Mouse (Mus musculus) midbrain, embryonic 14.5 days (tissue): ENCODE results near the gene Itm2b. TPM values are rescaled to one million over a fixed set of nuclear protein-coding genes. Genes with fewer than 3 reads are reported as not detected.

Source experiments
- ATAC-seq: fragments of 200-750 bp; cut with Nextera tagmentation; 2 replicates; pipeline ENCODE4 v1.8.0; 2017; ENCODE audit warnings: moderate number of reproducible peaks, moderate library complexity; ENCODE audit not compliant: low FRiP score, low TSS enrichment
- DNase-seq: peaks from one replicate; pipeline ENCODE4 v3.0.0-alpha.2; 2015
- H3K27ac ChIP-seq: fragments of 300-500 bp; sonication (generic); replicated peaks from 2 replicates; pipeline ENCODE4 v1.5.1; 2014; ENCODE audit warnings: mild to moderate bottlenecking, low read depth, low read length, moderate library complexity
- H3K27me3 ChIP-seq: fragments of 300-500 bp; sonication (generic); 2 replicates; pipeline ENCODE4 v1.6.1; 2014; ENCODE audit warnings: low read length, control low read depth, mixed read lengths; ENCODE audit not compliant: control insufficient read depth, insufficient read depth
- H3K36me3 ChIP-seq: fragments of 300-500 bp; sonication (generic); 2 replicates; pipeline ENCODE4 v1.6.1; 2014; ENCODE audit warnings: low read length, control low read depth; ENCODE audit not compliant: control insufficient read depth, insufficient read depth
- H3K4me1 ChIP-seq: fragments of 300-500 bp; sonication (generic); 2 replicates; pipeline ENCODE4 v1.6.1; 2014; ENCODE audit warnings: mild to moderate bottlenecking, antibody characterized with exemption, low read length, control low read depth; ENCODE audit not compliant: control insufficient read depth, insufficient read depth
- H3K4me2 ChIP-seq: fragments of 300-500 bp; sonication (generic); 2 replicates; pipeline ENCODE4 v1.6.1; 2014; ENCODE audit warnings: mild to moderate bottlenecking, low read length, moderate library complexity
- H3K4me3 ChIP-seq: fragments of 300-500 bp; sonication (generic); replicated peaks from 2 replicates; pipeline ENCODE4 v1.5.1; 2014; ENCODE audit warnings: low read depth, low read length
- H3K9ac ChIP-seq: fragments of 300-500 bp; sonication (generic); replicated peaks from 2 replicates; pipeline ENCODE4 v1.6.1; 2014; ENCODE audit warnings: mild to moderate bottlenecking, low read length, moderate library complexity
- H3K9me3 ChIP-seq: fragments of 300-500 bp; sonication (generic); 2 replicates; pipeline ENCODE4 v1.6.1; 2016; ENCODE audit warnings: low read length, control low read depth, mixed read lengths; ENCODE audit not compliant: control insufficient read depth
- WGBS: fragments of 180-500 bp; shearing (Covaris S2); extraction: QIAGEN DNeasy Blood & Tissue Kit; methylation state at CpG from one replicate; pipeline ENCODE4 v1.1.7; 2014; 5-methylcytosine and 5-hydroxymethylcytosine counted together
- polyA plus RNA-seq: library from polyadenylated mRNA; unstranded; fragments of >200 nt; fragmentation: Nextera tagmentation; extraction: Ambion mirVana; gene quantifications from 2 replicates; pipeline ENCODE4 v1.2.1, GENCODE M21; 2014

The Itm2b gene
- polyA plus RNA-seq, 1 experiment from 2014 or later, result 615 TPM

DNA sequence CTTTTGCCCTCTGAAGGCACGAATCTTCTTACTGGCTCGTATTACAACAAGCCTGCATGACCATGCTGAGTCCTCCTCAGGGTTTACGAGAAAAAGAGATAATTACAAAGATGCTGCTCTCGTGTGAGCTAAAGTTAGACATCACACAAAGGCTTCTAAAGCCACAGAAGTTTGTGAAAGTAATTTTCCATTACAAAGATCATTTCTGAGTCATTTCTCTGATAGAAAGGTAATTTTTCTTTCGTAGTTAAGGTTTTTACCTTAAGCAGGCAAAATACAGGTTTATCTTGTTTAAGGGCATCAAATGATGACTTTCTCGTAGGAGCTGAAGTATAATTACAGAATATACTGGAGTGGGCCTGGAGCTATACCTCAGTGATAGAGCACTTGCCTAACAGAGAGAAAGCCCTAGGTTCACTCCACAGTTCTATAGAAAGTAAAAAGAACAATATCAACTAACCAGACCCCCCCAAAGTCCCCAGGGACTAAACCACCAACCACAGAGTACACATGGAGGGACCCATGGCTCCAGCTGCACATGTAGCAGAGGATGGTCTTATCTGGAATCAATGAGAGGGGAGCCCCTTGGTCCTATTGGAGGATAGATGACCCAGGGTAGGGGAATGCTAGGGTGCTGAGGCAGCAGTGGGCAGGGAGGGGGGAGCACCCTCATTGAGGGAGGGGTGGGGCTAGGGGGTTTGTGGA lies 44.9 kb downstream of the Itm2b start:
- Histone ChIP-seq H3K9me3 (no peaks in the 10 kb centered on the region), H3K27me3 (no peaks in the 10 kb centered on the region), H3K4me2 (no peak overlapping the region), H3K4me1 (no peaks in the 10 kb centered on the region), H3K4me3 (no peak overlapping the region), H3K36me3 (no peaks in the 10 kb centered on the region), H3K9ac (no peak overlapping the region), H3K27ac (no peak overlapping the region)
- no peak for DNase-seq
- no peak for ATAC-seq
- WGBS, result 73% methylated on average over 6 of the region's 6 CpGs

DNA sequence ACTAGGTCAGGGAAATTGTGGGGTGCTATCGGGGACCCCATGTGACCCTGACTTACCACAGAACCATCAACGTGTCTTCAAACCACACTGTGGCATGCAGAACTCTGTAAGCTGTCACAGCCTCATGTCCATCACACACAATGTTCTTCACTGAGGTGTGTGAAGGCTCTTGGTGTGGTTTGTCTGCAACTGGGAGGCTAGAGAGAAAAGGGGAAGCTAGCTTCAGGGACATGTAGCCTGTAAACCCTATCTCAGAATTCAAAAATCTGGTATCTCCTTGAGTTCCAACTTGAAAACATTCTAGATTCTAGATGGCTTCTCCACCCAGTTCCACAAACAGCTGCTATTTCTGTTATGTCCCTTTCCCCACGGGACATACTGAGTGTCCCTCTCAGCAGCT lies 45.5 kb downstream of the Itm2b start:
- H3K27ac ChIP-seq, result no peak overlapping the region
- H3K4me3 ChIP-seq, result no peak overlapping the region
- 85% methylated on average over 3 of the region's 3 CpGs for WGBS
- no peaks in the 10 kb centered on the region for H3K36me3 ChIP-seq
- DNase-seq (no peak), ATAC-seq (no peak)
- H3K4me1 ChIP-seq, result no peaks in the 10 kb centered on the region
- no peak overlapping the region for H3K9ac ChIP-seq
- H3K27me3 ChIP-seq, result no peaks in the 10 kb centered on the region
- no peaks in the 10 kb centered on the region for H3K9me3 ChIP-seq
- no peak overlapping the region for H3K4me2 ChIP-seq

DNA sequence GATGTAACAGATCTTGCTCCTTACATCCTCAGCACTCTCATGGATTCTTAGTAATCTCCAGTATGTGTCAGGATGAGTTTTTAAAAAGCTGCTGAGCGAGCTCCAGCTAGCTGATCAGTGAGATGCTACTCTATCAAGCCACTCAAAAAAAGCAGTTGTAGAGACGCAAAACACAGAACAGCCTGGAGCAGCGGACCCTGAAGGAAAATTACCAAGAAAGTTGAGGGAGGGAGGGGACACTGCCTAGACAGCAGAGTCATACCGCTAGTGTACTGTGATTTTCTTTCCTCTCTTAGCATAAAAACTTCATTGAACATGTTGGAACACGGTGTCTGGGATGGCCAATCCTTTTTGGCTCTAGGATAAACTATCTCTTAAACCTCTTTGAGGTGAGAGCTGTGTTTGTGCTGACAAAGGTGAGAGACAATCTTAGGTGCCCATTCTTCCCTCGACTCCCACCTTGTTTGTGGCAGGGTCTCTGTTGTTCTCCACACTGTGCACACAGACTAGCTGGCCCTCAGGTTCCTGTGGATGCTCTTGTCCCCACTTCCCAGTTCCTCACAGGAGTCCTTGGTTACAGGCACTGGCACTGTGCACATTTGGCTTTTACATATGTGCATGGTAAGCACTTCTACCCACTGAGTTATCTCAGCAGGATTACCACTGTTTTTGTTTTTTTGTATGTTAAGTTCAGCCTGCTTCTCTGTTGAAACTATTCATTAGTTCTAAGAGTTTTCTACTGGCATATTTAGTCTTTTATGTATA lies 48.6 kb downstream of the Itm2b start:
- DNase-seq, result no peak
- Histone ChIP-seq H3K27ac (no peak overlapping the region), H3K9ac (no peak overlapping the region), H3K4me2 (no peak overlapping the region), H3K4me1 (no peaks in the 10 kb centered on the region), H3K36me3 (no peaks in the 10 kb centered on the region), H3K4me3 (no peak overlapping the region), H3K9me3 (no peaks in the 10 kb centered on the region), H3K27me3 (no peaks in the 10 kb centered on the region)
- WGBS, result 80% methylated on average over 6 of the region's 6 CpGs
- no peak for ATAC-seq

DNA sequence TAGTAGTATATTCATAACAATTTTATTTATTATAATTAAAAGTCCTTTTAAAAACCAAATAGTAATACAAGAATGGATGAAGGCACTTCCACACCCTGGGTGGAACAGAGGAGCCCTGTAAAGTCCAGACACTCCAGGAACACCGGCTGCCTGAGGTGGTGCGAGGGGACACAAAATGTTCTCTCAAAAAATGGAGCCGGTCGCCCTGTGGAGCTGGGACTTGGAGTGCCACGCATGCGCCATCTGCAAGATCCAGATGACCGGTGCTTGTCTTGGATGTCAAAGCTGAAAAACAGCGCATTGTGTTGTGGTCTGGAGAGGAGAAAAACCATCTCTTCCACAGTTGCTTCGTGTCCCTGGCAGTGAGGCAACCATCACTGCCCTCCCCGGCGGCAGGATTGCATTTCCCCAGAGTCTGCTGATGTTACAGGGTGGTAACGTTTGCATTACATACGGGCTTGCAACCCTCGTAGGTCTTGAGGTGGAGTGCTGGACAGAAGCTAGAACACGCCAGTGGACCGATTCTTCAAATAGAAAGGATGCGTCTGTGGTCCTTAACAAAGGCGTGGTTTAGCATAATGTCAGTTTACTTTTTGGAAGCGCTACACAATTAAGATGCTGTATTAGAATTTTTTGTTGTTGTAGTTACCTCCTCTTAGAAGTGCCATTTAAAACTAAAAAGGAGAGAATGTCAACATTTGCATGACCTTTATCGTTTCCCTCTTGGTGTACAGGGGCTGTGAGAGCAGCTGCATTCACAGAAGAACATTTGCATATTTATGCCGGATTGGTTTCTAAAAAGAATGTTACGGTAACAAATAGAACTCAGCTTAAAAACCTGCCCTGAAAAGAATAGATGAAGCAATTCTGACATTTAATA lies 49.9 kb downstream of the Itm2b start:
- H3K4me1 ChIP-seq, result no peaks in the 10 kb centered on the region
- 49% methylated on average over 22 of the region's 22 CpGs for WGBS
- ATAC-seq (no peak), DNase-seq (peak; percentile 13)
- H3K9me3 ChIP-seq, result no peaks in the 10 kb centered on the region
- no peak overlapping the region for H3K4me3 ChIP-seq
- H3K36me3 ChIP-seq, result no peaks in the 10 kb centered on the region
- H3K4me2 ChIP-seq, result peak overlapping the region; percentile 28
- no peak overlapping the region for H3K27ac ChIP-seq
- no peaks in the 10 kb centered on the region for H3K27me3 ChIP-seq
- 0 out of 2 replicates have a peak overlapping the region, but pooled peaks have one; percentile 24 for H3K9ac ChIP-seq

DNA sequence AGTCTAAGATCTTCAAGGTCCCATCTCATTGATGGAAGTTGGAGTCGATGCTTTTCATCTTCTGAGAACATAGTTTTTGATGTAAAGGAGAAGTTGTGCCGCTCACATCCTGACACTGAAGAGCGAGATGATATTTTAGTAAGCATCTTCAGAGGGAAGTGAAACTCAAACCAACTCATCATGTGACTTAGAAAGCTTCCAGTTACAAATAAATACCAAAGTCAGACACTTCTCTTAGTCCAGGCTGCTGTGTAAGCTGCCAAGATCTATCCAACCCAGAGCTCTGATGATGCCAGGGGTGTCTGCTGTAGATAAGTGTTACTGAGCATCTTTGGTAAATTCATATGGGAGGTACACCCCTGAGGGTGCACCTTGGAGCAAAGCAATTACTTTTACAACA lies 51.2 kb downstream of the Itm2b start:
- WGBS, result 93% methylated on average over 3 of the region's 3 CpGs
- no peaks in the 10 kb centered on the region for H3K4me1 ChIP-seq
- no peak overlapping the region for H3K9ac ChIP-seq

DNA sequence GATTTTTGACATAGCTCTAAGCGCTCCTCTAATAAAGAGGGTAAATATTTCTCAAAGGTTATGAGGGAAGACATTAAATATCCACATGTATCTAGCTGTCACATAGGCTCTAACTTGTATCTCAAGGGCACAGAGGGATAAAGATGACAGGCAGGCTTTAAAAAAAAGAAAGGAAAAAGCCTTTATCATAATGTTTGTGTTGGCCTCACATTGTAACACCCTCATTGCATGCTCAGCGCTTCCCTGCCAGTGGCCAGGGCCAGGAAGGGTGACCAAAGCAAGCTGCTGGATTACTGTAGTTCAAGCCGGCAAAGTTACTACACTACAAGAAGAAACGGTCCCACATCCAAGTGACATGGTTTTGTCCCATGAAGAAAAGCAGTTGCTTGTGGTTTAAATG lies 53.7 kb downstream of the Itm2b start:
- no peak overlapping the region for H3K4me3 ChIP-seq
- no peak overlapping the region for H3K27ac ChIP-seq
- peaks cover 5% of the 10 kb centered on the region; the same call in 1 of the 2 replicates for H3K4me1 ChIP-seq
- no peak overlapping the region for H3K4me2 ChIP-seq
- H3K9me3 ChIP-seq, result no peaks in the 10 kb centered on the region
- H3K9ac ChIP-seq, result no peak overlapping the region
- H3K36me3 ChIP-seq, result no peaks in the 10 kb centered on the region
- 88% methylated on average over 4 of the region's 4 CpGs for WGBS
- H3K27me3 ChIP-seq, result no peaks in the 10 kb centered on the region
- ATAC-seq (no peak), DNase-seq (no peak)

More for the DNA sequence above, 51.2 kb downstream of the Itm2b start:
- H3K9me3 ChIP-seq, result no peaks in the 10 kb centered on the region
- no peak overlapping the region for H3K27ac ChIP-seq
- H3K27me3 ChIP-seq, result no peaks in the 10 kb centered on the region
- DNase-seq, result no peak
- no peak overlapping the region for H3K4me2 ChIP-seq
- no peaks in the 10 kb centered on the region for H3K36me3 ChIP-seq
- no peak for ATAC-seq
- no peak overlapping the region for H3K4me3 ChIP-seq

DNA sequence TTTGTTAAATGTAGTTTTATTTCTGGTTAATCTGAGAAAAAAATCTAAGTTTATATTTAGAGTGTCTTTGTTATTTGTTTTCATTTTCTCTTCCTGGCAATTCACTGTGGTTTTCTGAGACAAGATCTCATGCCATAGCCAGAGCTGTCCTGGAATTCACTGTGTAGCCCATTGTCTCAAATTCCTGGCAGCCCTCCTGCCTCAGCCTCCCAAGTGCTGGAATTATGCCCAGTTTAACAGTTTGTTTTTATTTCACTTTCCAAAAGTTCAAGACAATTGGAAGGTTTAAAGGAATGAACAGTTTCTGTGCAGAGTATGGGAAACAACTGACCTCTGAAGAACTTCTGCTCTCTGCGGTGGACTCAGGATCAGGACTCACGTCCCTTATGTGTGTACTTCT lies 55.2 kb downstream of the Itm2b start:
- 98% methylated on average over 2 of the region's 2 CpGs for WGBS
- H3K4me1 ChIP-seq, result peaks cover 5% of the 10 kb centered on the region; the same call in 1 of the 2 replicates
- ATAC-seq (no peak), DNase-seq (no peak)
- H3K36me3 ChIP-seq, result no peaks in the 10 kb centered on the region
- H3K9me3 ChIP-seq, result no peaks in the 10 kb centered on the region
- H3K4me2 ChIP-seq, result no peak overlapping the region
- H3K27ac ChIP-seq, result no peak overlapping the region
- no peak overlapping the region for H3K9ac ChIP-seq
- no peak overlapping the region for H3K4me3 ChIP-seq
- no peaks in the 10 kb centered on the region for H3K27me3 ChIP-seq

DNA sequence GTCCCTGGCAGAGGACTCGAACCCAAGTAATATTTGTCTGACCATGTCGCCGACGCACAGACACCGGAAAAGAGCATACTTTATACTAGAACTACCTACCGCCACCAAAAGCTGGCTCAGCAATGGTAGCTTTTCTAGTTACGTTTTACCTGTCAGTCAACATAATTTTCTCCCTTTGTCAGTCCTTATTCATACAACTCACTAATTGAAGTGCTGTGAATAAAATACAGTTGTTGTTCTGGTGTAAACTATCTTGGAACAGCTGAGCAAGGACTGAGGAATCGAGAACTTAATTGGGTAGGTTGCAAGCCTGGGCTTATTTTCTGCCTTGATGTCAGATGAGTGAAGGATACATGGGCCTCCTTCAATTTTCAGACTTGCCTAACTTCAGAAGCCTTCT lies 58.6 kb downstream of the Itm2b start:
- Histone ChIP-seq H3K27me3 (no peaks in the 10 kb centered on the region), H3K9ac (peak overlapping the region; percentile 95), H3K4me1 (peaks cover 15% of the 10 kb centered on the region), H3K27ac (peak overlapping the region; percentile 97), H3K4me3 (peak overlapping the region; percentile 94), H3K9me3 (no peaks in the 10 kb centered on the region), H3K4me2 (peak overlapping the region; percentile 82), H3K36me3 (0 out of 2 replicates have a peak, but pooled peaks cover under 1% of the 10 kb centered on the region)
- WGBS, result 4% methylated on average over 8 of the region's 8 CpGs
- ATAC-seq (no peak), DNase-seq (no peak)
